Comparison of ENCODE assay signal across 15 mouse cellular contexts in the genomic region with DNA sequence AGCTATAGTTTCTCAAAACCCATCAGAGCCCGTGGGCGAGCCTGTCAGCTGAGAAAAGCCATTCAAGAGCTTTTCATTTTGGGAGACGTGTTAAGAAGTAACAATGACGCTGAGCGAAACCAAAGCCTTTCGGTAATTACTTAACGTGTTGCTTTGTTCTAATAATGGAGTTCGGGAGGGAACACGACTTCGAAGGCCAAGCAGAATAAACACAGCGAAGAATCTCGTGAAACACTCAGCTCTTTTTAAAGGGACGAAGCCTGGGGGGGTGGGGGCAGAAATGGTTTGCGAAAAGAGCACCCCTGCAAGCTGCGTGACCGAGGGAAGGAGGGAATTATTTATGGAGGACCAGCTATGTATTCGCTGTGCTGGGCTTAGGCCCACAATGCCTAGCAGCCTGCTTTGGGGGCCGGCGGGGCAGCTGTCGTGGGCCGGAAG. TPM values are rescaled to one million over a fixed set of nuclear protein-coding genes. Genes with fewer than 3 reads are reported as not detected.
DNase-seq lines count a peak whose midpoint lies in the region; ATAC-seq and TF ChIP-seq lines count a peak whose summit lies in the region.
"Had no signal": no experiment of that assay in that cellular context is flagged by ENCODE, and none has a peak within 500 bp of the region (broad histone marks: within the 10 kb centered on the region; RNA-seq: fewer than 3 reads in every experiment).

No protein-coding gene starts in this region.

- H3K4me2 ChIP-seq in hindbrain, embryonic 14.5 days (replicated peaks) = peak overlapping the region; percentile 21
- H3K4me2 ChIP-seq in neural tube, embryonic 14.5 days (ENCODE audit: low read depth, low read length) = peak overlapping the region; percentile 29
- H3K4me2 ChIP-seq in stomach, postnatal 0 days (replicated peaks; ENCODE audit: low read depth) = no peak overlapping the region
- H3K4me2 ChIP-seq: heart, embryonic 12.5 days; intestine, embryonic 15.5 days; liver, embryonic 11.5 days had no signal

- H3K9me3 ChIP-seq in forebrain, embryonic 10.5 days = no peaks in the 10 kb centered on the region
- H3K9me3 ChIP-seq in hindbrain, embryonic 14.5 days (ENCODE audit: control insufficient read depth, low read length) = no peaks in the 10 kb centered on the region
- H3K9me3 ChIP-seq in neural tube, embryonic 14.5 days (ENCODE audit: control insufficient read depth, low read length) = no peaks in the 10 kb centered on the region
- H3K9me3 ChIP-seq in stomach, postnatal 0 days (ENCODE audit: control insufficient read depth, low read length) = no peaks in the 10 kb centered on the region
- H3K9me3 ChIP-seq: intestine, embryonic 15.5 days had no signal

- H3K9ac ChIP-seq in hindbrain, embryonic 14.5 days = peak overlapping the region; percentile 33; the same call in 1 of the 2 replicates
- no peak overlapping the region for H3K9ac ChIP-seq in neural tube, embryonic 14.5 days (replicated peaks; ENCODE audit: low read depth, low read length)
- no peak overlapping the region for H3K9ac ChIP-seq in stomach, postnatal 0 days (ENCODE audit: low read length)
- H3K9ac ChIP-seq: heart, embryonic 12.5 days; intestine, embryonic 15.5 days had no signal

- peak overlapping the region; percentile 22 for H3K4me3 ChIP-seq in layer of hippocampus, adult 2 months
- peak overlapping the region; percentile 20; the same call in 1 of the 2 replicates for H3K4me3 ChIP-seq in forebrain, embryonic 10.5 days
- H3K4me3 ChIP-seq in hindbrain, embryonic 14.5 days (replicated peaks; ENCODE audit: low read length) = no peak overlapping the region
- no peak overlapping the region for H3K4me3 ChIP-seq in neural tube, embryonic 14.5 days (ENCODE audit: low read depth, low read length)
- H3K4me3 ChIP-seq in stomach, postnatal 0 days (ENCODE audit: low read depth, low read length) = no peak overlapping the region
- H3K4me3 ChIP-seq: heart, embryonic 12.5 days; intestine, embryonic 15.5 days had no signal

- ATAC-seq in hindbrain, embryonic 14.5 days (ENCODE audit: low FRiP score) = no peak
- no peak for ATAC-seq in neural tube, embryonic 14.5 days (ENCODE audit: low read depth)
- ATAC-seq in stomach, postnatal 0 days (ENCODE audit: low FRiP score, low TSS enrichment) = no peak
- ATAC-seq: intestine, embryonic 15.5 days had no signal

- TF ChIP-seq CTCF in layer of hippocampus, adult 2 months (conservative IDR thresholded peaks at IDR 0.05) = no peak
- TF ChIP-seq CTCF in stomach, postnatal 0 days (IDR thresholded peaks at IDR 0.05; ENCODE audit: low read depth) = no peak

- H3K4me1 ChIP-seq in forebrain, embryonic 10.5 days = peaks cover 14% of the 10 kb centered on the region
- H3K4me1 ChIP-seq in hindbrain, embryonic 14.5 days (replicated peaks; ENCODE audit: control insufficient read depth, insufficient read depth, low read length) = 0 out of 2 replicates have a peak, but pooled peaks cover 5% of the 10 kb centered on the region
- H3K4me1 ChIP-seq in neural tube, embryonic 14.5 days (ENCODE audit: control insufficient read depth, insufficient read depth, low read length) = 0 out of 2 replicates have a peak, but pooled peaks cover 4% of the 10 kb centered on the region
- no peaks in the 10 kb centered on the region for H3K4me1 ChIP-seq in stomach, postnatal 0 days (replicated peaks; ENCODE audit: control insufficient read depth, insufficient read depth)
- H3K4me1 ChIP-seq: intestine, embryonic 15.5 days had no signal

- DNase-seq in layer of hippocampus, adult 2 months (ENCODE audit: low spot score in 2 of 2) = no peak
- DNase-seq in layer of hippocampus, adult 11-12 months (ENCODE audit: low spot score) = no peak
- DNase-seq in forebrain, embryonic 10.5 days (ENCODE audit: extremely low spot score, low spot score) = no peak
- no peak for DNase-seq in hindbrain, embryonic 14.5 days (ENCODE audit: low spot score)
- DNase-seq in lung, postnatal 4 days = no peak
- no peak for DNase-seq in natural killer cell, adult 2 months (ENCODE audit: low spot score in 2 of 2)
- no peak for DNase-seq in stomach, postnatal 0 days (ENCODE audit: low spot score)
- DNase-seq: B cell, adult 2 months; lung, postnatal 14 days; spleen, adult 18-20 months; thymus, adult 2 months had no signal

- no peaks in the 10 kb centered on the region for H3K27me3 ChIP-seq in forebrain, embryonic 10.5 days (ENCODE audit: poor library complexity, severe bottlenecking)
- H3K27me3 ChIP-seq in hindbrain, embryonic 14.5 days (ENCODE audit: control insufficient read depth, insufficient read depth, low read length) = no peaks in the 10 kb centered on the region
- no peaks in the 10 kb centered on the region for H3K27me3 ChIP-seq in neural tube, embryonic 14.5 days (ENCODE audit: control insufficient read depth, insufficient read depth, low read length)
- H3K27me3 ChIP-seq in stomach, postnatal 0 days (ENCODE audit: control insufficient read depth, insufficient read depth, low read length) = no peaks in the 10 kb centered on the region
- H3K27me3 ChIP-seq: intestine, embryonic 15.5 days had no signal

- H3K36me3 ChIP-seq in forebrain, embryonic 10.5 days (replicated peaks) = no peaks in the 10 kb centered on the region
- H3K36me3 ChIP-seq in hindbrain, embryonic 14.5 days (replicated peaks; ENCODE audit: control insufficient read depth, insufficient read depth) = no peaks in the 10 kb centered on the region
- H3K36me3 ChIP-seq in neural tube, embryonic 14.5 days (ENCODE audit: control insufficient read depth, insufficient read depth, low read length) = no peaks in the 10 kb centered on the region
- H3K36me3 ChIP-seq in stomach, postnatal 0 days (ENCODE audit: control insufficient read depth, insufficient read depth, low read length) = no peaks in the 10 kb centered on the region
- H3K36me3 ChIP-seq: heart, embryonic 12.5 days; intestine, embryonic 15.5 days had no signal

- TF ChIP-seq EP300 in stomach, postnatal 0 days (optimal IDR thresholded peaks at IDR 0.05) = no peak

- WGBS in forebrain, embryonic 10.5 days = 62% methylated on average over 21 of the region's 21 CpGs
- 45% methylated on average over 21 of the region's 21 CpGs for WGBS in hindbrain, embryonic 14.5 days
- 31% methylated on average over 21 of the region's 21 CpGs for WGBS in neural tube, embryonic 14.5 days
- WGBS in stomach, postnatal 0 days = 66% methylated on average over 21 of the region's 21 CpGs

- peak overlapping the region; percentile 81 for H3K27ac ChIP-seq in layer of hippocampus, adult 2 months
- peak overlapping the region; percentile 74 for H3K27ac ChIP-seq in forebrain, embryonic 10.5 days
- 0 out of 2 replicates have a peak overlapping the region, but pooled peaks have one; percentile 5 for H3K27ac ChIP-seq in hindbrain, embryonic 14.5 days
- H3K27ac ChIP-seq in neural tube, embryonic 14.5 days (ENCODE audit: low read depth, low read length) = no peak overlapping the region
- H3K27ac ChIP-seq in stomach, postnatal 0 days (replicated peaks) = no peak overlapping the region
- H3K27ac ChIP-seq: intestine, embryonic 15.5 days had no signal

RNA-seq across cellular contexts. Expression of a gene that starts 12.1 kb away (rescaled TPM):
- 10 to 100 TPM; 33.4 to 34.5 TPM for total RNA-seq in layer of hippocampus, adult 2 months (2021)
- 0.36 and 0.48 TPM in 2 replicates for polyA plus RNA-seq in forebrain, embryonic 10.5 days (2016; fragmentation: Nextera tagmentation; extraction: Ambion mirVana)
- polyA plus RNA-seq in hindbrain, embryonic 14.5 days (2014; fragmentation: Nextera tagmentation; extraction: Ambion mirVana) = 3.6 and 5.2 TPM in 2 replicates
- polyA plus RNA-seq in neural tube, embryonic 14.5 days (2014; fragmentation: Nextera tagmentation; extraction: Ambion mirVana) = 4.7 TPM in 2 replicates
- 0.33 and 0.45 TPM in 2 replicates for polyA plus RNA-seq in stomach, postnatal 0 days (2015; fragmentation: Nextera tagmentation; extraction: Ambion mirVana)
- polyA plus RNA-seq: liver, embryonic 11.5 days had no signal

Comparison
In these comparisons a context has a peak if more than half of its experiments do, and no peak if none do; other contexts are left out.
1. H3K27ac ChIP-seq: peak in layer of hippocampus, adult 2 months (single experiment), forebrain, embryonic 10.5 days (single experiment) and hindbrain, embryonic 14.5 days (single experiment); none in neural tube, embryonic 14.5 days (single experiment) and stomach, postnatal 0 days (single experiment).
2. H3K4me3 ChIP-seq: peak in layer of hippocampus, adult 2 months (single experiment) and forebrain, embryonic 10.5 days (single experiment); none in hindbrain, embryonic 14.5 days (single experiment), neural tube, embryonic 14.5 days (single experiment) and stomach, postnatal 0 days (single experiment).